Mouse (Mus musculus) olfactory bulb, adult 2 months (tissue): Measurements from ENCODE around the gene Clint1. TPM values are rescaled to one million over a fixed set of nuclear protein-coding genes. Genes with fewer than 3 reads are reported as not detected.

Experiments
- H3K27ac ChIP-seq: fragments of 200-500 bp; 2 replicates; pipeline ENCODE4 v1.5.1; 2012; ENCODE audit warnings: low read depth, low read length; ENCODE audit not compliant: insufficient read depth
- H3K4me1 ChIP-seq: fragments of 200-500 bp; 2 replicates; pipeline ENCODE4 v1.6.1; 2012; ENCODE audit warnings: low read length; ENCODE audit not compliant: control insufficient read depth, insufficient read depth
- H3K4me3 ChIP-seq: fragments of 200-500 bp; 2 replicates; pipeline ENCODE4 v1.5.1; 2012; ENCODE audit warnings: mild to moderate bottlenecking, low read depth, low read length, moderate library complexity; ENCODE audit not compliant: insufficient read depth
- CTCF ChIP-seq: fragments of 200-500 bp; IDR thresholded peaks from 2 replicates; pipeline ENCODE4 v1.5.1; 2012; ENCODE audit warnings: low read depth, mild to moderate bottlenecking, low read length, moderate library complexity; ENCODE audit not compliant: insufficient read depth
- POLR2A ChIP-seq: fragments of 200-500 bp; IDR thresholded peaks from 2 replicates; pipeline ENCODE4 v1.6.1; 2012; ENCODE audit warnings: mild to moderate bottlenecking, low read depth, low read length, moderate library complexity; ENCODE audit not compliant: insufficient read depth
- WGBS: fragments of 180-500 bp; shearing (Covaris S2); methylation state at CpG from one replicate; pipeline ENCODE4 v1.1.7; 2018; 5-methylcytosine and 5-hydroxymethylcytosine counted together
- polyA plus RNA-seq: library from polyadenylated mRNA; stranded (reverse); fragments of >200 nt; gene quantifications from 2 replicates; pipeline ENCODE4 v1.2.4, GENCODE M21; 2012; ENCODE audit warnings: low replicate concordance; ENCODE audit not compliant: missing spikeins, insufficient read depth, insufficient read length

The Clint1 gene
- polyA plus RNA-seq, 1 experiment: not detected

- Histone ChIP-seq H3K27ac (no peak overlapping the region), H3K4me3 (no peak overlapping the region), H3K4me1 (no peaks in the 10 kb centered on the region)
- TF ChIP-seq POLR2A (no peak), CTCF (no peak)
- 96% methylated on average over 8 of the region's 8 CpGs for WGBS
Measured at GRCm38 (mm10) chr11:45810805-45811204, 41.0 kb upstream of the Clint1 start.

- 67% methylated on average over 10 of the region's 10 CpGs for WGBS
- H3K27ac ChIP-seq: no peak overlapping the region
- TF ChIP-seq CTCF: no peak
- TF ChIP-seq POLR2A: no peak
- H3K4me3 ChIP-seq: no peak overlapping the region
- no peaks in the 10 kb centered on the region for H3K4me1 ChIP-seq
Measured at GRCm38 (mm10) chr11:45815603-45816002, 36.2 kb upstream of the Clint1 start.

- Histone ChIP-seq H3K4me1 (no peaks in the 10 kb centered on the region), H3K27ac (no peak overlapping the region), H3K4me3 (no peak overlapping the region)
- WGBS: 81% methylated on average over 1 of the region's 1 CpGs
- TF ChIP-seq POLR2A (no peak), CTCF (no peak)
Measured at GRCm38 (mm10) chr11:45816712-45817111, 35.1 kb upstream of the Clint1 start.

- Histone ChIP-seq H3K4me1 (peaks cover 5% of the 10 kb centered on the region), H3K27ac (no peak overlapping the region), H3K4me3 (no peak overlapping the region)
- 66% methylated on average over 3 of the region's 3 CpGs for WGBS
- TF ChIP-seq POLR2A: no peak
- TF ChIP-seq CTCF: no peak
Measured at GRCm38 (mm10) chr11:45817996-45818395, 33.9 kb upstream of the Clint1 start.

- no peak overlapping the region for H3K27ac ChIP-seq
- 95% methylated on average over 6 of the region's 6 CpGs for WGBS
- H3K4me3 ChIP-seq: no peak overlapping the region
- TF ChIP-seq CTCF: no peak
- no peak for TF ChIP-seq POLR2A
- peaks cover 5% of the 10 kb centered on the region for H3K4me1 ChIP-seq
Measured at GRCm38 (mm10) chr11:45820930-45821329, 30.9 kb upstream of the Clint1 start.

GRCm38 (mm10) chr11:45830112-45830511 lies 21.7 kb upstream of the Clint1 start:
- Histone ChIP-seq H3K27ac (no peak overlapping the region), H3K4me3 (no peak overlapping the region)
- TF ChIP-seq POLR2A (no peak), CTCF (no peak)

GRCm38 (mm10) chr11:45830743-45831310 lies 21.0 kb upstream of the Clint1 start:
- Histone ChIP-seq H3K4me1 (no peaks in the 10 kb centered on the region), H3K27ac (no peak overlapping the region), H3K4me3 (no peak overlapping the region)
- TF ChIP-seq POLR2A (no peak), CTCF (no peak)
- WGBS: 38% methylated on average over 9 of the region's 9 CpGs

More at GRCm38 (mm10) chr11:45830112-45830511, 21.7 kb upstream of the Clint1 start:
- no peaks in the 10 kb centered on the region for H3K4me1 ChIP-seq

GRCm38 (mm10) chr11:45831476-45832143 lies 20.2 kb upstream of the Clint1 start:
- 89% methylated on average over 15 of the region's 15 CpGs for WGBS
- Histone ChIP-seq H3K4me3 (no peak overlapping the region), H3K27ac (no peak overlapping the region), H3K4me1 (no peaks in the 10 kb centered on the region)
- TF ChIP-seq POLR2A: no peak
- TF ChIP-seq CTCF: no peak

- no peaks in the 10 kb centered on the region for H3K4me1 ChIP-seq
- TF ChIP-seq POLR2A: no peak
- no peak for TF ChIP-seq CTCF
- H3K4me3 ChIP-seq: no peak overlapping the region
- 42% methylated on average over 4 of the region's 4 CpGs for WGBS
- H3K27ac ChIP-seq: no peak overlapping the region
Measured at GRCm38 (mm10) chr11:45835625-45836255, 16.1 kb upstream of the Clint1 start.
